Mouse (Mus musculus) erythroblast, embryonic 14.5 days (primary cell): ENCODE results near the gene Uqcc1. TPM values are rescaled to one million over a fixed set of nuclear protein-coding genes. Genes with fewer than 3 reads are reported as not detected.

Experiments
- H3K27me3 ChIP-seq: 2 replicates; pipeline ENCODE4 v1.6.1; 2012; ENCODE audit warnings: inconsistent platforms; ENCODE audit not compliant: control insufficient read depth
- H3K36me3 ChIP-seq: 2 replicates; pipeline ENCODE4 v1.6.1; 2012; ENCODE audit warnings: mild to moderate bottlenecking, inconsistent platforms; ENCODE audit not compliant: control insufficient read depth
- H3K4me1 ChIP-seq: 2 replicates; pipeline ENCODE4 v1.6.1; 2012; ENCODE audit warnings: inconsistent platforms; ENCODE audit not compliant: control insufficient read depth
- H3K4me3 ChIP-seq: replicated peaks from 2 replicates; pipeline ENCODE3; 2012; ENCODE audit warnings: moderate library complexity, mild to moderate bottlenecking, inconsistent platforms
- H3K9me3 ChIP-seq: 2 replicates; pipeline ENCODE4 v1.6.1; 2012; ENCODE audit warnings: low read length, inconsistent platforms, mixed read lengths; ENCODE audit not compliant: control insufficient read depth
- GATA1 ChIP-seq: IDR thresholded peaks from 2 replicates; pipeline ENCODE4 v1.6.1; 2012; ENCODE audit warnings: low read length, inconsistent platforms, mixed read lengths
- TAL1 ChIP-seq: IDR thresholded peaks from 3 replicates; pipeline ENCODE4 v1.6.1; 2012; ENCODE audit warnings: low read length, inconsistent platforms, mixed read lengths
- polyA plus RNA-seq: library from polyadenylated mRNA; stranded (reverse); fragments of >175 nt; gene quantifications from 2 replicates; pipeline ENCODE4 v1.2.3, GENCODE M21; 2012

Gene Uqcc1
- polyA plus RNA-seq, 1 experiment: 0.47 TPM

GRCm38 (mm10) chr2:155952006-155952405, 21.9 kb upstream of the Uqcc1 start:
- Histone ChIP-seq H3K4me3 (no peak overlapping the region), H3K4me1 (peaks cover 47% of the 10 kb centered on the region), H3K36me3 (no peaks in the 10 kb centered on the region), H3K27me3 (peaks cover 18% of the 10 kb centered on the region), H3K9me3 (no peaks in the 10 kb centered on the region)
- TF ChIP-seq GATA1 (no peak), TAL1 (no peak)

GRCm38 (mm10) chr2:155949362-155949761, 19.3 kb upstream of the Uqcc1 start:
- peaks cover 45% of the 10 kb centered on the region for H3K4me1 ChIP-seq
- H3K36me3 ChIP-seq: no peaks in the 10 kb centered on the region
- H3K9me3 ChIP-seq: no peaks in the 10 kb centered on the region
- H3K4me3 ChIP-seq: no peak overlapping the region
- TF ChIP-seq TAL1 (no peak), GATA1 (no peak)
- H3K27me3 ChIP-seq: peaks cover 15% of the 10 kb centered on the region

- Histone ChIP-seq H3K9me3 (no peaks in the 10 kb centered on the region), H3K27me3 (peaks cover 6% of the 10 kb centered on the region), H3K36me3 (no peaks in the 10 kb centered on the region), H3K4me3 (no peak overlapping the region), H3K4me1 (peaks cover 46% of the 10 kb centered on the region)
- no peak; the same call in 1 of the 2 replicates for TF ChIP-seq GATA1
- TF ChIP-seq TAL1: no peak
Measured at GRCm38 (mm10) chr2:155947390-155948002, 17.4 kb upstream of the Uqcc1 start.

GRCm38 (mm10) chr2:155946499-155946898, 16.4 kb upstream of the Uqcc1 start:
- Histone ChIP-seq H3K27me3 (peaks cover 3% of the 10 kb centered on the region; the same call in 1 of the 2 replicates), H3K4me3 (no peak overlapping the region)

GRCm38 (mm10) chr2:155946069-155946468, 16.0 kb upstream of the Uqcc1 start:
- Histone ChIP-seq H3K9me3 (no peaks in the 10 kb centered on the region), H3K27me3 (peaks cover 3% of the 10 kb centered on the region; the same call in 1 of the 2 replicates), H3K36me3 (no peaks in the 10 kb centered on the region), H3K4me1 (peaks cover 39% of the 10 kb centered on the region), H3K4me3 (no peak overlapping the region)
- TF ChIP-seq GATA1: no peak
- no peak for TF ChIP-seq TAL1

More at GRCm38 (mm10) chr2:155946499-155946898, 16.4 kb upstream of the Uqcc1 start:
- Histone ChIP-seq H3K4me1 (peaks cover 41% of the 10 kb centered on the region), H3K9me3 (no peaks in the 10 kb centered on the region), H3K36me3 (no peaks in the 10 kb centered on the region)
- no peak for TF ChIP-seq TAL1
- no peak for TF ChIP-seq GATA1

GRCm38 (mm10) chr2:155945580-155945979, 15.5 kb upstream of the Uqcc1 start:
- Histone ChIP-seq H3K4me1 (peaks cover 39% of the 10 kb centered on the region), H3K36me3 (no peaks in the 10 kb centered on the region), H3K9me3 (no peaks in the 10 kb centered on the region), H3K4me3 (no peak overlapping the region), H3K27me3 (peaks cover 3% of the 10 kb centered on the region; the same call in 1 of the 2 replicates)
- TF ChIP-seq TAL1 (no peak), GATA1 (no peak)

GRCm38 (mm10) chr2:155945124-155945523, 15.0 kb upstream of the Uqcc1 start, which contains the start of gene Gdf5:
Gdf5 (minus strand) TSS chr2:155945367.
- Histone ChIP-seq H3K4me3 (no peak within 1 kb of the TSS), H3K36me3 (no peaks in the 10 kb centered on the region), H3K9me3 (no peaks in the 10 kb centered on the region), H3K4me1 (peaks cover 38% of the 10 kb centered on the region), H3K27me3 (peaks cover 3% of the 10 kb centered on the region; the same call in 1 of the 2 replicates)
- TF ChIP-seq GATA1 (no peak), TAL1 (no peak)

- H3K36me3 ChIP-seq: no peaks in the 10 kb centered on the region
- H3K4me1 ChIP-seq: peaks cover 36% of the 10 kb centered on the region
- H3K27me3 ChIP-seq: peaks cover 3% of the 10 kb centered on the region; the same call in 1 of the 2 replicates
- TF ChIP-seq GATA1 (no peak), TAL1 (no peak)
- no peak overlapping the region for H3K4me3 ChIP-seq
- no peaks in the 10 kb centered on the region for H3K9me3 ChIP-seq
Measured at GRCm38 (mm10) chr2:155944685-155945084, 14.6 kb upstream of the Uqcc1 start.

GRCm38 (mm10) chr2:155943463-155943862, 13.4 kb upstream of the Uqcc1 start:
- Histone ChIP-seq H3K4me1 (peaks cover 29% of the 10 kb centered on the region), H3K9me3 (no peaks in the 10 kb centered on the region), H3K36me3 (no peaks in the 10 kb centered on the region), H3K27me3 (peaks cover 3% of the 10 kb centered on the region; the same call in 1 of the 2 replicates), H3K4me3 (no peak overlapping the region)
- TF ChIP-seq GATA1: no peak
- no peak for TF ChIP-seq TAL1
